Mouse (Mus musculus): Measurements from ENCODE around the gene Preb.

DNA sequence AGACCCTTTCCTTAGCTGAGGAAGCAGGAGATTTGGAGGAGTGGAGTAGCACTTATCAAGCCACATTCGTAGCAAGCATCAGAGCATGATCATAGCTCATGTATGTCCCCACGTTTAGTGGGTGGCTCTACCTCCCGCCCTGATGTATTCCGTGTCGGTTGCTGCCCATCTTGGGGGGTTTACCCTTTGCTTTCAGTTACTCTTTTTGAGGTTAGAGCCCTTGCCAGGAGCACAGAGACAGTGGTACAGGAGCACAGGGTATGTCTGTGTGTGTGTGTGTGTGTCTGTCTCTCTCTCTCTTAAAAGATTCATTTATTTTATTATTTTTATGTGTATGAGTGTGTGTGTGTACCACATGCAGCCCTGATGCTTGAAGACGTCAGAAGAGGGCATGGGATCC is 37.0 kb downstream of the Preb start:
- no peak for TF ChIP-seq CTCF (IDR thresholded peaks at IDR 0.05)
- TF ChIP-seq POLR2A (IDR thresholded peaks at IDR 0.05; ENCODE audit: insufficient read depth, low read depth, low read length): no peak
